Mouse (Mus musculus): Measurements from ENCODE around the gene Ephb2.

Ephb2 gene

DNA sequence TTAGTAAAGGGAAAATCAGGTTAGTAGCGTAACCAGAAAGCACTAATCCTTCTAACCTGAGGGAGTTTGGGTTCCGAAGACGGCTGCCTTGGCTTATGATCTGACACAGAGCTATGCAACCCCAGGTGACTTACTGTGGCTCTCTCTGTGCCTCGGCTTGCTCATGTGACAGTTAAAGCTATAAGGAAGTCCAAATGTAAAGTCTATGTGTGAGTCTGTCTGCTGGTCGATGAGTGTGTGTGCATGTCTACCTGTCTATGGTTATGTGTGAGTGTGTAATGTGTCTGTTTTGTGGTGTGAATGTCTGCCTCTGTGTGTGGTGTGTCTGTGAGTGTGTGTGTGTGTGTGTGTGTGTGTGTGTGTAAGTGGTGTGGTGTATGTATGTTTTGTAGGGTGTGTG is 33.8 kb downstream of the Ephb2 start:
- in situ Hi-C loops (cut with MboI, MseI): no loop called here

DNA sequence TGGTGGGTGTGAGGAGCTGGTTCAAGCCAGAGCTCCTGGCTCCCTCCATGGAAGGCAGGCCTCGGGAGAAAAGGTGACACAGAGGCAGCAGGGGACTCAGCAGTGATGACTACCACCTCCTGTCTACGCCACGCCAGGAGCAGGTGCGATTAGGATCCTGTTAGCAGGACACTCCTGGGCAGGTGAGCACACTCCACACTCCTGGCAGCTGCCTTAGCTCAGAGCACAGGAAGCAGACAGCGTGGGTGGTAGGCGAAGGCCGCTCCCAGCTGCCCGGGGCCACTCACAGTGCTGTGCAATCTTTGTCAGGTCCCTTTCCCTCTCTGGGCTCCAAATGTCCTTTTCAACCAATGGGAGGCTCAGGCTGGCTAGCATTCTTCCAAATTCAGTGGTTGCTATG is 34.3 kb downstream of the Ephb2 start:
- in situ Hi-C loops (cut with MboI, MseI): no loop called here

DNA sequence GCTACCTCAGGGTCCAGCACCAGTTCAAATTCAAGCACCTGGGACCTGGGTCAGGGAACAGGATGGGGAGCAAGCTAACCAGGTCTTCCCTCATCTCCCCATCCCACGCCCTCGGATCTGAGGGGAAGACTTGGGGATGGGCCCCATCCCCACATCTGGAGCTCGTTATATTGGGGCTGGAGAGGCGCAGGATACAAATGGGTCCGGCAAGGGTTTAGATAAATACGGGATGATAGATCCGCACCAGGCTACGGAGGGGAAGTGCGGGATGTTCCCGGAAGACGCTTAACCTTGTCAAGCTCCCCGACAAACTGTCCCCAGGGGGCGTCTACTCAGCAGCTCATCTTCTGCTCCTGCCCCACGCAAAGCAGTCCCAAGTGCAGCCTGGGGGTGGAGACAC is 35.4 kb downstream of the Ephb2 start:
- in situ Hi-C loops (cut with MboI, MseI): no loop called here

GRCm38 (mm10) chr4:136797677-136798569 is 37.9 kb downstream of the Ephb2 start:
- in situ Hi-C loops (cut with MboI, MseI): no loop called here

- in situ Hi-C loops (cut with MboI, MseI): no loop called here
These were observed 42.5 kb downstream of the Ephb2 start for GRCm38 (mm10) chr4:136793320-136793719.

GRCm38 (mm10) chr4:136789821-136790220 is 46.0 kb downstream of the Ephb2 start:
- in situ Hi-C loops (cut with MboI, MseI): no loop called here

DNA sequence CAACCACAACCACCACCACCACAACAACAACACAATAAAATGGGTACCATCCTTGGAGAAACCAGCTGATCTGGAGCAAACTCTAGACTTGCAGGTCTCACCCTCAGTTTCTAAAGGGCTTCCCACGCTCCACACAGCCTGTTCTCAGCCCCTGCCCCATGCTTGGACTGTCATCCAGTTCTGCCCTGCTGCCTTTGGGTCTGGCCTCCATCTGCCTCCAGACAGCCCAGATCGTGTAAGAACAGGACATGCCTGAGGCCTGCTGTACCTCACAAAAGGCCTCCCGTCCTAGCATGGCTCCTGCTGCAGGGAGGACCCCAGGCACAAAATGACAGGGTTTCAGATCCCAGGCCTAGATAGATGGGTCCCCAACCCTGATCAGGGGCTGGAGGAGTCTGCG is 48.4 kb downstream of the Ephb2 start:
- in situ Hi-C loops (cut with MboI, MseI): no loop called here

DNA sequence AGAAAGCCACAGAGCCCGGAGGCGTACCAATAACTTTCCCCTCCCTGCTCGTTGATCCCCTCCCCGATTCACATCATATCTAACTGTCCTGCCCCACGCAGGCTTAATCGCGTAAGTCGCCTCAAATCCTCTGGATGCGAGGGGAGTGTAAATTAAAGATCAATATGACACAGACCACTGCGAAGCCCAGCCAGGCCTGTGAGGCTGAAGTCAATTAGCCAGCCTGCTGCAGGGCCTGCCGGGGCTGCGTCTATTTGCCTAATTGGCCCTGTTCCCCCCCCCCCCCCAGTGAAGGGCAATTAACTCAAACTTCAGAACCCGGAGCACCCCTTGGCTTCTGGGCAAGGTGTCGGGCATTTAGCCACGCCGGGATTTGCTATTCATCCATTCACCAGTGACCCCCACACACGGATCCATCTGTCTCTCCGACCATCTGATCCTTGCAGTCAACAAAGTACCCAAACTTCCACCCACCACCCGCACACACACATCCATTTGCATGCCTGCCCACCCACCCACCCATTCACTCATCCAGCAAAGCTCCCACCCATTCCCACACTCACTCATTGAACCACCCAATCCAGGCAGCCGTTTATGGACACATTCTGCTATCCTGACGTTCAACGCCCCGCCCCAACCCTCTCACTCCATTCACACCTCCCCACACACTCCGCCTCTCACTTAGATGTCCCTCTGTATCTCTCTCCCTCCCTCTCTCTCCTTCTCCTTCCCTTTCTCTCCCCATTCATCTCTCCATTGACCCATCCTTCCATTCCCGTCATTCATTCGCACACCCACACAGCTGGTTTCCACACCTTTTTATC is 49.1 kb downstream of the Ephb2 start:
- in situ Hi-C loops (cut with MboI, MseI): no loop called here

DNA sequence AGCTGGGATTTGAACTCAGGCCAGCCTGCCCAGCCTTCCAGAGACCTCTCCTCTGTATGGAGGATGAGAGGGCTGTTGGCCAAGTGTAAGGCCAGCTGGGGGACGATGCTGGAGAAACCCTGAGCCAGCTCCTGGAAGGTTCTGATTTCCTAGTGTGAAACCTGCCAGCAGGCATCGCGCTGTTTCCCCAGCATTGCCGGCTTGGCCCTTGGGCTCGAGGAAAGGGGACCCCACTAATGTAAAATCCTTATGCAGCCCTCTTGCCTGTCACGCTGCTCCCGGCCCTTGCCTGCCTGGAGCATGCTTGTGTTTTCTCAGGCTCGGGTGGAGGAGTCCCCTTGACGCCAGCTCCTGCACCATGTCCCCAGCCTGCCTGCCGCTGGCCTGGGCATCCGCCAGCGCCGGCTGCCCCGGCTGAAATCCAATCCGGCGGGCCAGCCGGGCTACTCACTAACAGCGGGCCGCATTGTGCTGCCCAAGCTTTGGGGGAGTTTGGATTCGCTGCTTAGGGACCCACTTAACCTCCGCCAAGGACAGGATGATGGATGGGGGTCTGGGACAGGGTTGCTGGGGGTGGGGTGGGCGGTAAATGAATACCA is 52.1 kb downstream of the Ephb2 start:
- in situ Hi-C loops (cut with MboI, MseI): no loop called here

DNA sequence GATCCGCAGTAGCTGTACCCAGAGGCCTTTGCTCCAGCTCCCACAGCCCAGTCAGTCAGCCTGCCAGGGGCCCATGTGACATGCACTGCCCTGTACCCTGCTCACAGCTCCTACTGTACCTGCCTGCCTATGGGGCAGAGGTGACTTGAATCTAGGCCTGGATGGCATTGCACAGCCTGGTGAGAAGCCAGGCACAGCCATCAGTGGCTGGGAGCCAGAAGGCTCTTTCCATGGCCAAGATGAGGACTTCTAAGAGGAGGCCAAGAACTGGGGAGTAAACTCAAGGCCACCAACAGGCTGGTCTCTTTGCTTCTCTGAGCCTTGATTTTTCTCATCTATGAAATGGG is 53.2 kb downstream of the Ephb2 start:
- in situ Hi-C loops (cut with MboI, MseI): no loop called here

- in situ Hi-C loops (cut with MboI, MseI): no loop called here
These were observed 53.8 kb downstream of the Ephb2 start for GRCm38 (mm10) chr4:136781868-136782578.

DNA sequence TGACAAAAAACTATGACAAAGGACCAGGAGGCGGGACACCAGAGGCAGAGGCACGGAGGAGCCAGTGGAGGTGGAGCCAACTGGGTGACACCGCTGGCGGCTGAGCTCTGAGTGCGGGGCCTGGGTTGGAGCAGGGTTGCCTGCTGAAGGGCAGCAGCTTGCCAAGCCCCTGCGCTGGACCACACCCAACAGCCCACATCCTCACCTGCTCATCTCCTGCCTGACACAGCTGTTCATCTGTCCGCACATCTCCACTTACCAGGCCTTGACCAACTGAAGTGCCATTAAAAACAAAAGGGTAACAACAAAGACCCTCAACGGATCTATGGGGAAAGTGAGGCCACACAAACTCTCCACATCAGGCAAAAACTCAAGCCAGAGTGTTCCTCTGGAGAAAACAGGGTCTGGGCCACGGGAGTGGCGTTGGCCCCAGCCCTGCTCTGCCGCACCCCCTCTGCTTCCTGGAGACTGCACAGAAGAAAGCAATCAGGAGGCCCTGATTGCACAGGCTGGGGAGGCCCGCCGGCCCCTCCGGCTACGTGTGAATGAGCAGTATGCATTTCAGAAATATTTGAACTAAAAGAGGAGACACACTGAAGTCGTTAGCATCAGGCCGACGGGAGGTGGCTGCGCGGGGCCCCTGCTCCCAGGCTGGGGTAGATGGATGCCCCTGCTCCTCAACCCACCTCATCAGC is 55.4 kb downstream of the Ephb2 start:
- in situ Hi-C loops (cut with MboI, MseI): no loop called here

DNA sequence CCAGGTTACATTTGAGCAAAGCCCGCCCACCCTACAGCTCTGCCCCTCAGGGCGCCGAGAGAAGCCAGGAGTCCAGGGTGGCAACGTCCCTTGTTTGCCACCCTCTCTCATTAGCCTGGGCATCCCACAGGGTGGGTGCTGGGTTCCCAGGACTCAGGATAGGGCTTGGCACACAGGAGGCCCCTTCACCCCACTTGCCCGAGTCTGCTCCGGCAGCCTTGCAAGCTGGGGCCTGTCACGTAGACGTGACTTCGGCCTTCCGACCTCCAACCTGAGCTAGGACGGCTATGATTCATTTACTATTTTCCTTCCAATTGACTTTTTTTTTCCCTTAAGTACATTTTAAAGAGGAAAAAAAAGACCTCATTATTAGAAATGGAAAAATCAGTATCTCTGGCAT is 56.6 kb downstream of the Ephb2 start:
- in situ Hi-C loops (cut with MboI, MseI): no loop called here

DNA sequence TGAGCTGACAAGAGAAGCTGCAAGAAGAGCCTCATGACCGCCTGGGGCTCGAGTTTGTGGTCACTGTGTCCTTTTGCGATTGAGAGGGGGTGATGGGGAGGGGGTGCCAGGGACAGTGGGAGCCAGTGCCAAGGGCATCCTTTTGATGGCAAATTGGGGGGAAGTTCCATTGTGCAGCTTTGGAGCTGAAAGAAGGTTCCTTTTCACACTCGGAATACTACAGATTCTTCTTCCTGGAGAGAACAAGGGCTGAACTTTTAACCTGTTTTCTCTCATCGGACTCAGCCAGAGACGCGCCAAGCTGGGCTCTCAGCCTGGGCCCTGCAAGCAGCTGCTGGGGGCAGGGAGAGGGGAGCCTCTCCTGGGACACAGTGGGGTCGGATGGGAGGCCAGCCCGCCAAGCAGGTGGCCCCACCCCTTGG is 59.3 kb downstream of the Ephb2 start:
- in situ Hi-C loops (cut with MboI, MseI): no loop called here

GRCm38 (mm10) chr4:136775903-136776302 is 59.9 kb downstream of the Ephb2 start:
- in situ Hi-C loops (cut with MboI, MseI): no loop called here

DNA sequence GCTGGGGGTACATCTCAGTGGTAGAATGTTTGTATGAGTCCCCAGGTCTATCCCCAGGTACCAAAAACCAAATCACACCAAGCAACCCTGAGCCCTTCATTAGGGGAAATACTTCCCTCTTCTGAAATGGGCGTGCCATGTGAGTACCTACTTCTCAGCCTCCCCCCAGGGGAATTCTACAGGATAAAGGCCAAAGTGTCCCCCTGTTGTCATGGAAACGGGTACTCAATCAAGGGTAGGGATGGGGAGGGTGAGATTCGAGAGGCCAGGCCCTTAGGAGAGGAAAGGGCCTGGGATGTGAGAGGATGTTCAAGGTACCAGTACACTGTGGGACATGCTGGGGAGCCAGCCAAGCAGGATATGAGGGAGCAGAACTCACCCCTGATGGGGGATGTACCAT is 61.6 kb downstream of the Ephb2 start:
- in situ Hi-C loops (cut with MboI, MseI): no loop called here

DNA sequence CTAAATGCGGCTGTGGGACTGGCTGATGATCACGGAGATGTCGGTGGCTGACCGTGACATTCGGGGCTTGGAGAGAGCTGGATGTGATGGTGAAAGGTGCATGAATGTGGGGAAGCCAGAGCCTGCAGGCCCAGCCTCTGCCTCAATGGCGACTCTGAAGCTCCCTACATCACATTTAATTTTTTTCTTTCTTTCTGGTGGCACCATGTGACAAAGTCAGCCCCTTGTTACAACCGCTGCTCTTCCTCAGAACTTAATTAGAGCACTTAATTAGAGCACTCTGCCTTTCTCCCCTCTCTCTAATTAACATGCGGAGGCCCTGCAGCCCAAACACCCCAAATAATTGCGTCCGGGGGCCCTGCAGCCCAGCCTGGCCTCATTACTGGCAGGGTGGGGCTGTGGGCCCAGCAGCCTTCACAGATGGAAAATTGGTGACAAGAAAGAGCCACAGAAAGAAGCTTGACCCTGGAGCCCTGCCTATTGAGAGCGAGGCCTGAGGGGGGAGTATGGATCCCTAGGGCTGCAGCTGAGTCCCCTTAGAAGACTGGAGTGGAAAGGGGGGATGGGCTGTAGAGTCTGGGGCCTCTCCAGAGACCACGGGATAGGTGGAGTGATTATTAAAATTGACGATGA is 62.7 kb downstream of the Ephb2 start:
- in situ Hi-C loops (cut with MboI, MseI): no loop called here

GRCm38 (mm10) chr4:136772318-136772717 is 63.5 kb downstream of the Ephb2 start:
- in situ Hi-C loops (cut with MboI, MseI): no loop called here

- in situ Hi-C loops (cut with MboI, MseI): no loop called here
These were observed 65.1 kb downstream of the Ephb2 start for GRCm38 (mm10) chr4:136770718-136771117.

- in situ Hi-C loops (cut with MboI, MseI): no loop called here
These were observed 67.3 kb downstream of the Ephb2 start for GRCm38 (mm10) chr4:136768499-136768898.

GRCm38 (mm10) chr4:136765080-136765479 is 70.7 kb downstream of the Ephb2 start:
- in situ Hi-C loops (cut with MboI, MseI): no loop called here
